Mouse (Mus musculus) v-Abl transformed pro-B cells (cell line): Measurements from ENCODE around the gene Galm.

ENCODE experiments used
- in situ Hi-C, 2 experiments: fragments of 400-800 bp; cut with MboI; formaldehyde crosslinking; loops; one replicate each; pipeline ENCODE4 v1.15.1; 2025; ENCODE audit not compliant: unreplicated experiment in 2 of 2

Gene Galm

GRCm38 (mm10) chr17:80127331-80128251 lies at the start of gene Galm:
Galm (plus strand) TSS chr17:80127471.
- in situ Hi-C loops = no loop called here

GRCm38 (mm10) chr17:80078726-80079125 lies 48.5 kb upstream of the Galm start:
- in situ Hi-C loops = no loop called here

GRCm38 (mm10) chr17:80083223-80083622 lies 44.0 kb upstream of the Galm start:
- in situ Hi-C loops = no loop called here

GRCm38 (mm10) chr17:80084424-80084823 lies 42.8 kb upstream of the Galm start:
- in situ Hi-C loops = no loop called here

- in situ Hi-C loops = no loop called here
Measured at GRCm38 (mm10) chr17:80086591-80086990, 40.7 kb upstream of the Galm start.

- in situ Hi-C loops = no loop called here
Measured at GRCm38 (mm10) chr17:80088168-80088567, 39.1 kb upstream of the Galm start.

GRCm38 (mm10) chr17:80090551-80090950 lies 36.7 kb upstream of the Galm start:
- in situ Hi-C loops = no loop called here

- in situ Hi-C loops = no loop called here
Measured at GRCm38 (mm10) chr17:80091879-80092549, 35.3 kb upstream of the Galm start.

GRCm38 (mm10) chr17:80095254-80095899 lies 31.9 kb upstream of the Galm start:
- in situ Hi-C loops = no loop called here

GRCm38 (mm10) chr17:80096043-80096719 lies 31.1 kb upstream of the Galm start:
- in situ Hi-C loops = no loop called here

- in situ Hi-C loops = no loop called here
Measured at GRCm38 (mm10) chr17:80096720-80097114, 30.6 kb upstream of the Galm start.

- in situ Hi-C loops = no loop called here
Measured at GRCm38 (mm10) chr17:80097221-80097620, 30.1 kb upstream of the Galm start.

GRCm38 (mm10) chr17:80099823-80100222 lies 27.4 kb upstream of the Galm start:
- in situ Hi-C loops = no loop called here

- in situ Hi-C loops = no loop called here
Measured at GRCm38 (mm10) chr17:80105348-80105978, 21.8 kb upstream of the Galm start.

GRCm38 (mm10) chr17:80112665-80113305 lies 14.5 kb upstream of the Galm start:
- in situ Hi-C loops = no loop called here

- in situ Hi-C loops = no loop called here
Measured at GRCm38 (mm10) chr17:80113468-80113867, 13.8 kb upstream of the Galm start.

- in situ Hi-C loops = no loop called here
Measured at GRCm38 (mm10) chr17:80120396-80120795, 6.9 kb upstream of the Galm start.

GRCm38 (mm10) chr17:80121833-80122232 lies 5.4 kb upstream of the Galm start:
- in situ Hi-C loops = no loop called here

GRCm38 (mm10) chr17:80124985-80125750 lies 2.1 kb upstream of the Galm start:
- in situ Hi-C loops = no loop called here
